Mouse (Mus musculus) lung, embryonic 15.5 days (tissue): ENCODE measurements around the gene Ints6. TPM values are rescaled to one million over a fixed set of nuclear protein-coding genes. Genes with fewer than 3 reads are reported as not detected.

Experiments
- ATAC-seq: fragments of 200-750 bp; cut with Nextera tagmentation; 2 replicates; pipeline ENCODE4 v1.8.0; 2017; ENCODE audit warnings: moderate number of reproducible peaks, borderline replicate concordance; ENCODE audit not compliant: low FRiP score, low TSS enrichment; ENCODE audit errors: extremely low read depth
- H3K27ac ChIP-seq: fragments of 300-500 bp; sonication (generic); 2 replicates; pipeline ENCODE4 v1.5.1; 2015; ENCODE audit warnings: moderate library complexity, mild to moderate bottlenecking, inconsistent platforms
- H3K27me3 ChIP-seq: fragments of 300-500 bp; sonication (generic); 2 replicates; pipeline ENCODE4 v1.6.1; 2015; ENCODE audit warnings: inconsistent platforms
- H3K36me3 ChIP-seq: fragments of 300-500 bp; sonication (generic); 2 replicates; pipeline ENCODE4 v1.6.1; 2015; ENCODE audit warnings: inconsistent platforms
- H3K4me1 ChIP-seq: fragments of 300-500 bp; sonication (generic); 2 replicates; pipeline ENCODE4 v1.6.1; 2015; ENCODE audit warnings: inconsistent platforms
- H3K4me2 ChIP-seq: fragments of 300-500 bp; sonication (generic); 2 replicates; pipeline ENCODE4 v1.6.1; 2015; ENCODE audit warnings: inconsistent platforms, mild to moderate bottlenecking, moderate library complexity
- H3K4me3 ChIP-seq: fragments of 300-500 bp; sonication (generic); 2 replicates; pipeline ENCODE4 v1.5.1; 2015; ENCODE audit warnings: mild to moderate bottlenecking, inconsistent platforms
- H3K9ac ChIP-seq: fragments of 300-500 bp; sonication (generic); 2 replicates; pipeline ENCODE4 v1.6.1; 2015; ENCODE audit warnings: inconsistent platforms
- H3K9me3 ChIP-seq: fragments of 300-500 bp; sonication (generic); 2 replicates; pipeline ENCODE4 v1.6.1; 2016; ENCODE audit warnings: inconsistent platforms
- WGBS: fragments of 180-500 bp; shearing (Covaris S2); methylation state at CpG from one replicate; pipeline ENCODE4 v1.1.7; 2015; 5-methylcytosine and 5-hydroxymethylcytosine counted together
- polyA plus RNA-seq: library from polyadenylated mRNA; unstranded; fragments of >200 nt; fragmentation: Nextera tagmentation; extraction: Ambion mirVana; gene quantifications from 2 replicates; pipeline ENCODE4 v1.2.1, GENCODE M21; 2015

The Ints6 gene
- 18.5 and 22.8 TPM in 2 replicates for polyA plus RNA-seq

- Histone ChIP-seq H3K4me2 (peak within 1 kb of the TSS; percentile 69), H3K27me3 (no peaks in the 10 kb centered on the region), H3K4me3 (peak within 1 kb of the TSS; percentile 95), H3K27ac (peak within 1 kb of the TSS; percentile 99), H3K36me3 (peaks cover 9% of the 10 kb centered on the region; the same call in 1 of the 2 replicates), H3K9ac (peak within 1 kb of the TSS; percentile 94), H3K4me1 (peaks cover 6% of the 10 kb centered on the region; the same call in 1 of the 2 replicates), H3K9me3 (no peaks in the 10 kb centered on the region)
- WGBS, result under 1% methylated on average over 72 of the region's 72 CpGs
- peak; percentile 96 for ATAC-seq
These were observed at the start of gene Ints6 for GRCm38 (mm10) chr14:62761036-62761881. TSS of gene Ints6 (minus strand) at chr14:62761169.

- H3K4me3 ChIP-seq, result no peak overlapping the region
- no peak overlapping the region for H3K9ac ChIP-seq
- 48% methylated on average over 7 of the region's 7 CpGs for WGBS
These were observed 47.9 kb upstream of the Ints6 start for GRCm38 (mm10) chr14:62808661-62809523.

GRCm38 (mm10) chr14:62806921-62807320 is 46.0 kb upstream of the Ints6 start:
- Histone ChIP-seq H3K4me1 (no peaks in the 10 kb centered on the region), H3K9ac (no peak overlapping the region), H3K4me2 (no peak overlapping the region), H3K4me3 (no peak overlapping the region), H3K27me3 (no peaks in the 10 kb centered on the region), H3K36me3 (no peaks in the 10 kb centered on the region), H3K27ac (no peak overlapping the region), H3K9me3 (no peaks in the 10 kb centered on the region)
- 28% methylated on average over 3 of the region's 3 CpGs for WGBS
- ATAC-seq, result no peak

More at GRCm38 (mm10) chr14:62808661-62809523, 47.9 kb upstream of the Ints6 start:
- no peak overlapping the region for H3K4me2 ChIP-seq
- no peaks in the 10 kb centered on the region for H3K9me3 ChIP-seq
- H3K27me3 ChIP-seq, result no peaks in the 10 kb centered on the region
- H3K4me1 ChIP-seq, result no peaks in the 10 kb centered on the region
- ATAC-seq, result no peak
- no peak overlapping the region for H3K27ac ChIP-seq
- H3K36me3 ChIP-seq, result no peaks in the 10 kb centered on the region

- H3K27ac ChIP-seq, result no peak overlapping the region
- H3K4me2 ChIP-seq, result no peak overlapping the region
- no peak overlapping the region for H3K9ac ChIP-seq
- H3K36me3 ChIP-seq, result no peaks in the 10 kb centered on the region
- 0 out of 2 replicates have a peak, but pooled peaks cover 8% of the 10 kb centered on the region for H3K4me1 ChIP-seq
- WGBS, result 59% methylated on average over 5 of the region's 5 CpGs
- no peak overlapping the region for H3K4me3 ChIP-seq
- no peaks in the 10 kb centered on the region for H3K9me3 ChIP-seq
- no peak for ATAC-seq
- no peaks in the 10 kb centered on the region for H3K27me3 ChIP-seq
These were observed 42.2 kb upstream of the Ints6 start for GRCm38 (mm10) chr14:62803204-62803603.

- no peak for ATAC-seq
- 70% methylated on average over 3 of the region's 3 CpGs for WGBS
- H3K4me1 ChIP-seq, result 0 out of 2 replicates have a peak, but pooled peaks cover 8% of the 10 kb centered on the region
- H3K27ac ChIP-seq, result no peak overlapping the region
- H3K36me3 ChIP-seq, result no peaks in the 10 kb centered on the region
- no peak overlapping the region for H3K4me3 ChIP-seq
- H3K4me2 ChIP-seq, result no peak overlapping the region
- H3K9ac ChIP-seq, result no peak overlapping the region
- H3K9me3 ChIP-seq, result no peaks in the 10 kb centered on the region
- H3K27me3 ChIP-seq, result no peaks in the 10 kb centered on the region
These were observed 39.8 kb upstream of the Ints6 start for GRCm38 (mm10) chr14:62800791-62801190.

GRCm38 (mm10) chr14:62798608-62799101 is 37.7 kb upstream of the Ints6 start:
- Histone ChIP-seq H3K4me3 (no peak overlapping the region), H3K4me1 (0 out of 2 replicates have a peak, but pooled peaks cover 8% of the 10 kb centered on the region), H3K4me2 (peak overlapping the region; percentile 24), H3K36me3 (no peaks in the 10 kb centered on the region), H3K9me3 (no peaks in the 10 kb centered on the region), H3K27me3 (no peaks in the 10 kb centered on the region), H3K9ac (no peak overlapping the region), H3K27ac (no peak overlapping the region)
- WGBS, result under 1% methylated on average over 4 of the region's 4 CpGs
- ATAC-seq, result peak; percentile 39; the same call in 1 of the 2 replicates

- no peak overlapping the region for H3K9ac ChIP-seq
- no peak overlapping the region for H3K4me3 ChIP-seq
- no peak overlapping the region for H3K4me2 ChIP-seq
- WGBS, result 39% methylated on average over 7 of the region's 7 CpGs
- no peaks in the 10 kb centered on the region for H3K9me3 ChIP-seq
- no peaks in the 10 kb centered on the region for H3K27me3 ChIP-seq
- 0 out of 2 replicates have a peak, but pooled peaks cover 8% of the 10 kb centered on the region for H3K4me1 ChIP-seq
- no peaks in the 10 kb centered on the region for H3K36me3 ChIP-seq
- ATAC-seq, result no peak
- no peak overlapping the region for H3K27ac ChIP-seq
These were observed 34.8 kb upstream of the Ints6 start for GRCm38 (mm10) chr14:62795719-62796118.

- H3K27ac ChIP-seq, result no peak overlapping the region
- WGBS, result 80% methylated on average over 4 of the region's 4 CpGs
- no peak for ATAC-seq
These were observed 28.3 kb upstream of the Ints6 start for GRCm38 (mm10) chr14:62789282-62789681.

GRCm38 (mm10) chr14:62782981-62783380 is 22.0 kb upstream of the Ints6 start:
- Histone ChIP-seq H3K4me3 (no peak overlapping the region), H3K27ac (no peak overlapping the region), H3K9ac (no peak overlapping the region), H3K4me2 (no peak overlapping the region), H3K36me3 (no peaks in the 10 kb centered on the region), H3K27me3 (no peaks in the 10 kb centered on the region), H3K9me3 (no peaks in the 10 kb centered on the region), H3K4me1 (no peaks in the 10 kb centered on the region)
- ATAC-seq, result no peak
- 69% methylated on average over 5 of the region's 5 CpGs for whole genome bisulfite sequencing

More at GRCm38 (mm10) chr14:62789282-62789681, 28.3 kb upstream of the Ints6 start:
- H3K4me3 ChIP-seq, result no peak overlapping the region
- H3K9me3 ChIP-seq, result no peaks in the 10 kb centered on the region
- no peaks in the 10 kb centered on the region for H3K27me3 ChIP-seq
- H3K4me1 ChIP-seq, result no peaks in the 10 kb centered on the region
- H3K4me2 ChIP-seq, result no peak overlapping the region
- no peaks in the 10 kb centered on the region for H3K36me3 ChIP-seq
- no peak overlapping the region for H3K9ac ChIP-seq

- Histone ChIP-seq H3K4me2 (no peak overlapping the region), H3K9me3 (no peaks in the 10 kb centered on the region), H3K4me1 (no peaks in the 10 kb centered on the region), H3K9ac (no peak overlapping the region), H3K27ac (no peak overlapping the region), H3K36me3 (no peaks in the 10 kb centered on the region), H3K27me3 (no peaks in the 10 kb centered on the region), H3K4me3 (no peak overlapping the region)
- WGBS, result 69% methylated on average over 9 of the region's 9 CpGs
- no peak for ATAC-seq
These were observed 19.7 kb upstream of the Ints6 start for GRCm38 (mm10) chr14:62780520-62781316.

- H3K4me1 ChIP-seq, result no peaks in the 10 kb centered on the region
- no peak overlapping the region for H3K9ac ChIP-seq
- H3K9me3 ChIP-seq, result no peaks in the 10 kb centered on the region
- H3K36me3 ChIP-seq, result no peaks in the 10 kb centered on the region
- H3K27me3 ChIP-seq, result no peaks in the 10 kb centered on the region
- no peak overlapping the region for H3K4me3 ChIP-seq
- H3K4me2 ChIP-seq, result no peak overlapping the region
- ATAC-seq, result no peak
- 91% methylated on average over 9 of the region's 9 CpGs for WGBS
- no peak overlapping the region for H3K27ac ChIP-seq
These were observed 17.1 kb upstream of the Ints6 start for GRCm38 (mm10) chr14:62778095-62778494.
